Mouse (Mus musculus) heart, embryonic 15.5 days (tissue): ENCODE results near the gene Emilin2. TPM values are rescaled to one million over a fixed set of nuclear protein-coding genes. Genes with fewer than 3 reads are reported as not detected.

Source experiments
- ATAC-seq: fragments of 200-750 bp; cut with Nextera tagmentation; replicated peaks from 2 replicates; pipeline ENCODE4 v1.8.0; 2017; ENCODE audit warnings: low read depth, moderate TSS enrichment; ENCODE audit not compliant: insufficient number of reproducible peaks, insufficient read depth, low FRiP score
- H3K27ac ChIP-seq: fragments of 300-500 bp; sonication (generic); 2 replicates; pipeline ENCODE4 v1.5.1; 2015; ENCODE audit warnings: mild to moderate bottlenecking, inconsistent platforms
- H3K27me3 ChIP-seq: fragments of 300-500 bp; sonication (generic); 2 replicates; pipeline ENCODE4 v1.6.1; 2015; ENCODE audit warnings: inconsistent platforms
- H3K36me3 ChIP-seq: fragments of 300-500 bp; sonication (generic); 2 replicates; pipeline ENCODE4 v1.6.1; 2015; ENCODE audit warnings: mild to moderate bottlenecking, inconsistent platforms
- H3K4me1 ChIP-seq: fragments of 300-500 bp; sonication (generic); replicated peaks from 2 replicates; pipeline ENCODE4 v1.6.1; 2015; ENCODE audit warnings: inconsistent platforms
- H3K4me2 ChIP-seq: fragments of 300-500 bp; sonication (generic); 2 replicates; pipeline ENCODE4 v1.6.1; 2015; ENCODE audit warnings: inconsistent platforms, mild to moderate bottlenecking, moderate library complexity
- H3K4me3 ChIP-seq: fragments of 300-500 bp; sonication (generic); 2 replicates; pipeline ENCODE4 v1.5.1; 2015; ENCODE audit warnings: mild to moderate bottlenecking, inconsistent platforms
- H3K9ac ChIP-seq: fragments of 300-500 bp; sonication (generic); 2 replicates; pipeline ENCODE4 v1.6.1; 2015; ENCODE audit warnings: mild to moderate bottlenecking, inconsistent platforms
- H3K9me3 ChIP-seq: fragments of 300-500 bp; sonication (generic); replicated peaks from 2 replicates; pipeline ENCODE4 v1.6.1; 2016; ENCODE audit warnings: inconsistent platforms
- WGBS: fragments of 180-500 bp; shearing (Covaris S2); methylation state at CpG from one replicate; pipeline ENCODE4 v1.1.7; 2015; ENCODE audit warnings: mixed read lengths; 5-methylcytosine and 5-hydroxymethylcytosine counted together
- polyA plus RNA-seq: library from polyadenylated mRNA; unstranded; fragments of >200 nt; fragmentation: Nextera tagmentation; extraction: Ambion mirVana; gene quantifications from 2 replicates; pipeline ENCODE4 v1.2.1, GENCODE M21; 2015

The Emilin2 gene
- polyA plus RNA-seq, 1 experiment from 2014 or later, result 35.4 TPM

GRCm38 (mm10) chr17:71314315-71314714 lies 2.5 kb upstream of the Emilin2 start:
- 72% methylated on average over 4 of the region's 4 CpGs for WGBS

GRCm38 (mm10) chr17:71310486-71311339 lies 1.1 kb downstream of the Emilin2 start:
- peak; percentile 20; the same call in 1 of the 2 replicates for ATAC-seq
- Histone ChIP-seq H3K36me3 (no peaks in the 10 kb centered on the region), H3K9me3 (no peaks in the 10 kb centered on the region), H3K4me2 (peak overlapping the region; percentile 99), H3K9ac (peak overlapping the region; percentile 77), H3K27ac (0 out of 2 replicates have a peak overlapping the region, but pooled peaks have one; percentile 8), H3K4me3 (peak overlapping the region; percentile 73), H3K27me3 (peaks cover 14% of the 10 kb centered on the region; the same call in 1 of the 2 replicates), H3K4me1 (peaks cover 36% of the 10 kb centered on the region)
- WGBS, result under 1% methylated on average over 67 of the region's 67 CpGs

More at GRCm38 (mm10) chr17:71314315-71314714, 2.5 kb upstream of the Emilin2 start:
- Histone ChIP-seq H3K4me3 (no peak overlapping the region), H3K9ac (no peak overlapping the region), H3K27me3 (peaks cover 14% of the 10 kb centered on the region; the same call in 1 of the 2 replicates), H3K4me2 (no peak overlapping the region), H3K4me1 (peaks cover 19% of the 10 kb centered on the region), H3K27ac (no peak overlapping the region), H3K9me3 (no peaks in the 10 kb centered on the region), H3K36me3 (no peaks in the 10 kb centered on the region)
- no peak for ATAC-seq

- Histone ChIP-seq H3K9me3 (no peaks in the 10 kb centered on the region), H3K27me3 (peaks cover 14% of the 10 kb centered on the region; the same call in 1 of the 2 replicates), H3K4me3 (peak overlapping the region; percentile 73), H3K27ac (0 out of 2 replicates have a peak overlapping the region, but pooled peaks have one; percentile 8), H3K4me2 (peak overlapping the region; percentile 99), H3K36me3 (no peaks in the 10 kb centered on the region), H3K4me1 (peaks cover 36% of the 10 kb centered on the region), H3K9ac (peak overlapping the region; percentile 77)
- WGBS, result 9% methylated on average over 23 of the region's 23 CpGs
- 0 out of 2 replicates have a peak, but pooled peaks have one; percentile 5 for ATAC-seq
Observed at GRCm38 (mm10) chr17:71309711-71310485, 1.9 kb downstream of the Emilin2 start.

- H3K27ac ChIP-seq, result no peak overlapping the region
Observed at GRCm38 (mm10) chr17:71309141-71309540, 2.6 kb downstream of the Emilin2 start.

GRCm38 (mm10) chr17:71308296-71308695 lies 3.5 kb downstream of the Emilin2 start:
- H3K4me1 ChIP-seq, result peaks cover 39% of the 10 kb centered on the region

More at GRCm38 (mm10) chr17:71309141-71309540, 2.6 kb downstream of the Emilin2 start:
- H3K9me3 ChIP-seq, result no peaks in the 10 kb centered on the region
- no peak for ATAC-seq
- H3K4me2 ChIP-seq, result peak overlapping the region; percentile 99
- H3K4me1 ChIP-seq, result peaks cover 36% of the 10 kb centered on the region
- 33% methylated on average over 14 of the region's 14 CpGs for WGBS
- peak overlapping the region; percentile 73 for H3K4me3 ChIP-seq
- no peak overlapping the region for H3K9ac ChIP-seq
- H3K36me3 ChIP-seq, result no peaks in the 10 kb centered on the region
- H3K27me3 ChIP-seq, result peaks cover 14% of the 10 kb centered on the region; the same call in 1 of the 2 replicates

GRCm38 (mm10) chr17:71307251-71307790 lies 4.5 kb downstream of the Emilin2 start:
- H3K27ac ChIP-seq, result peak overlapping the region; percentile 80
- no peaks in the 10 kb centered on the region for H3K36me3 ChIP-seq
- no peak; the same call in 1 of the 2 replicates for ATAC-seq
- no peaks in the 10 kb centered on the region for H3K9me3 ChIP-seq
- H3K4me3 ChIP-seq, result no peak overlapping the region
- H3K4me1 ChIP-seq, result peaks cover 42% of the 10 kb centered on the region
- peak overlapping the region; percentile 1; the same call in 1 of the 2 replicates for H3K4me2 ChIP-seq
- WGBS, result 66% methylated on average over 10 of the region's 10 CpGs
- H3K27me3 ChIP-seq, result peaks cover 12% of the 10 kb centered on the region; the same call in 1 of the 2 replicates
- no peak overlapping the region for H3K9ac ChIP-seq

More at GRCm38 (mm10) chr17:71308296-71308695, 3.5 kb downstream of the Emilin2 start:
- Histone ChIP-seq H3K4me2 (no peak overlapping the region), H3K27ac (no peak overlapping the region), H3K4me3 (no peak overlapping the region), H3K9me3 (no peaks in the 10 kb centered on the region), H3K27me3 (peaks cover 14% of the 10 kb centered on the region; the same call in 1 of the 2 replicates), H3K9ac (no peak overlapping the region), H3K36me3 (no peaks in the 10 kb centered on the region)
- WGBS, result 90% methylated on average over 5 of the region's 5 CpGs
- ATAC-seq, result no peak

- 78% methylated on average over 4 of the region's 4 CpGs for WGBS
- Histone ChIP-seq H3K27me3 (peaks cover 9% of the 10 kb centered on the region; the same call in 1 of the 2 replicates), H3K36me3 (no peaks in the 10 kb centered on the region), H3K4me1 (peaks cover 42% of the 10 kb centered on the region), H3K9ac (no peak overlapping the region), H3K9me3 (no peaks in the 10 kb centered on the region), H3K27ac (peak overlapping the region; percentile 80), H3K4me3 (no peak overlapping the region), H3K4me2 (no peak overlapping the region)
- no peak for ATAC-seq
Observed at GRCm38 (mm10) chr17:71306716-71307115, 5.1 kb downstream of the Emilin2 start.

GRCm38 (mm10) chr17:71306091-71306490 lies 5.7 kb downstream of the Emilin2 start:
- 78% methylated on average over 6 of the region's 6 CpGs for WGBS
- Histone ChIP-seq H3K27ac (no peak overlapping the region), H3K4me3 (no peak overlapping the region), H3K9ac (no peak overlapping the region), H3K27me3 (peaks cover 9% of the 10 kb centered on the region; the same call in 1 of the 2 replicates), H3K4me2 (no peak overlapping the region), H3K36me3 (no peaks in the 10 kb centered on the region), H3K9me3 (no peaks in the 10 kb centered on the region), H3K4me1 (peaks cover 36% of the 10 kb centered on the region)
- ATAC-seq, result no peak

- Histone ChIP-seq H3K27ac (no peak overlapping the region), H3K4me1 (peaks cover 16% of the 10 kb centered on the region), H3K9me3 (no peaks in the 10 kb centered on the region), H3K9ac (no peak overlapping the region), H3K4me3 (no peak overlapping the region), H3K4me2 (no peak overlapping the region), H3K36me3 (no peaks in the 10 kb centered on the region), H3K27me3 (no peaks in the 10 kb centered on the region)
- 47% methylated on average over 6 of the region's 6 CpGs for WGBS
- ATAC-seq, result no peak
Observed at GRCm38 (mm10) chr17:71303444-71303843, 8.3 kb downstream of the Emilin2 start.

GRCm38 (mm10) chr17:71301413-71301812 lies 10.4 kb downstream of the Emilin2 start:
- no peaks in the 10 kb centered on the region for H3K36me3 ChIP-seq
- H3K4me2 ChIP-seq, result no peak overlapping the region
- no peak overlapping the region for H3K4me3 ChIP-seq
- no peaks in the 10 kb centered on the region for H3K9me3 ChIP-seq
- H3K4me1 ChIP-seq, result 0 out of 2 replicates have a peak, but pooled peaks cover 6% of the 10 kb centered on the region
- WGBS, result 78% methylated on average over 5 of the region's 5 CpGs
- no peak overlapping the region for H3K27ac ChIP-seq
- H3K27me3 ChIP-seq, result no peaks in the 10 kb centered on the region
- ATAC-seq, result no peak
- no peak overlapping the region for H3K9ac ChIP-seq
